7 mouse cellular contexts compared by ENCODE assay signal in the genomic region with DNA sequence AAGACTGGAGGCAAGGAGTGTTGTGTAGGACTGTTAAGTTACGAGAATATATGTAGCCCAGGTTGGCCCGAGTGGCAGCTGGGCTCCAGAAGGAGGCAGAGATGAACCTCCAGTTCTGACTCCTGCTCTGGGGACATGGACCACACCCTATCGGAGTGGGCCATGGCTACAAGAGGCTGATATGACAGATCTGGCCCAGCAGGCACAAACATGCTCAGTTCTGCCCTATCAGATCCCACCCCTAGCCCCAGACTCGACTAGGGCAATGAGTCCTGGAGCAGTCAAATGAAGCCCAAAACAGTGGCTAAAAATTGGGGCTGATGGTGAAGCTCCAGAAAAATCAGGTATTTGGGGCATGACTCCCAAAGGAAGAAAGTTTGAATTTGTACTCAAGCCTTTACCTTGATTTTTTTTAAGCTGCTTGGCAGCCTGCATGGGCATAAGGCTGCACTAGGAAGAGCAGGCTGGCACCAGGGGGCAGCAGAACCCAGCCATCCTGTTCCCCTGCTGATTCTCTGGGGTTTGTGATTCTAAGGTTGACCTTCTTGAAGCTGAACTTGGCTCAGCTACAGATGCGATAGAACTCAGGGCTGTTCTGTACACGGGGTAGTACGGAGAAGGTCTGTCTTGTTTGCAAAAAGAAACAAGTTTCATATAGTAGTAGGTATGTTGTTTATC. TPM values are rescaled to one million over a fixed set of nuclear protein-coding genes. Genes with fewer than 3 reads are reported as not detected.
DNase-seq lines count a peak whose midpoint lies in the region; ATAC-seq and TF ChIP-seq lines count a peak whose summit lies in the region.

No protein-coding gene starts in this region.

- H3K27me3 ChIP-seq in liver, postnatal 0 days (ENCODE audit: insufficient read depth, low read length) = peaks cover 33% of the 10 kb centered on the region

- TF ChIP-seq EP300 in liver, postnatal 0 days (IDR thresholded peaks at IDR 0.05; ENCODE audit: low read depth) = no peak

- ATAC-seq in liver, postnatal 0 days = no peak

- peaks cover 12% of the 10 kb centered on the region for H3K4me1 ChIP-seq in cortical plate, adult 2 months (ENCODE audit: control insufficient read depth, insufficient read depth, low read length)
- peaks cover 7% of the 10 kb centered on the region; the same call in 1 of the 2 replicates for H3K4me1 ChIP-seq in liver, postnatal 0 days (ENCODE audit: insufficient read depth)

- DNase-seq in ovary, adult 18-20 months (ENCODE audit: low spot score) = peak; percentile 44
- no peak for DNase-seq in ovary, postnatal 10 days (ENCODE audit: low spot score)
- peak; percentile 56 to 63 for DNase-seq in adrenal gland, adult 18-20 months (ENCODE audit: low spot score in 2 of 2)
- DNase-seq in kidney, adult 9 months = peak; percentile 55
- DNase-seq in liver, postnatal 0 days = peak; percentile 60
- peak; percentile 22 for DNase-seq in spleen, adult 12 weeks (ENCODE audit: low spot score)

- no peak overlapping the region for H3K4me2 ChIP-seq in liver, postnatal 0 days (ENCODE audit: low read depth, low read length)

- H3K9ac ChIP-seq in liver, postnatal 0 days (replicated peaks) = no peak overlapping the region

- peak; percentile 77 for TF ChIP-seq CTCF in cortical plate, adult 2 months (IDR thresholded peaks at IDR 0.05; ENCODE audit: extremely low read depth, insufficient read depth, low read length)
- peak; percentile 72 for TF ChIP-seq CTCF in liver, postnatal 0 days (IDR thresholded peaks at IDR 0.05; ENCODE audit: low read depth)

- H3K4me3 ChIP-seq in cortical plate, adult 2 months (ENCODE audit: insufficient read depth, low read length) = no peak overlapping the region
- no peak overlapping the region for H3K4me3 ChIP-seq in liver, postnatal 0 days (ENCODE audit: low read depth, low read length)

- H3K27ac ChIP-seq in cortical plate, adult 2 months (ENCODE audit: insufficient read depth, low read length) = no peak overlapping the region
- H3K27ac ChIP-seq in liver, postnatal 0 days (ENCODE audit: low read depth) = no peak overlapping the region

- H3K36me3 ChIP-seq in liver, postnatal 0 days (replicated peaks; ENCODE audit: insufficient read depth, low read length) = no peaks in the 10 kb centered on the region

- H3K9me3 ChIP-seq in liver, postnatal 0 days (ENCODE audit: low read length) = no peaks in the 10 kb centered on the region

- 60% methylated on average over 7 of the region's 7 CpGs for WGBS in liver, postnatal 0 days (ENCODE audit: insufficient replicate concordance)

- TF ChIP-seq POLR2A in cortical plate, adult 2 months (IDR thresholded peaks at IDR 0.05; ENCODE audit: extremely low read depth, insufficient read depth, low read length) = no peak

RNA-seq across cellular contexts. Expression of a gene that starts 3.7 kb away (rescaled TPM):
- 1 to 10 TPM; 4.7 to 7.7 TPM for total RNA-seq in adrenal gland, adult 18-20 months (2021)
- 191 and 192 TPM in 2 replicates for polyA plus RNA-seq in cortical plate, adult 2 months (2012; rRNA removed)
- 0.49 and 0.67 TPM in 2 replicates for polyA plus RNA-seq in liver, postnatal 0 days (2015; fragmentation: Nextera tagmentation; extraction: Ambion mirVana)

RNA-seq across cellular contexts. Expression of a gene that starts 40.2 kb away (rescaled TPM):
- not detected for total RNA-seq in adrenal gland, adult 18-20 months (2021)
- not detected in 2 replicates for polyA plus RNA-seq in cortical plate, adult 2 months (2012; rRNA removed)
- polyA plus RNA-seq in liver, postnatal 0 days (2015; fragmentation: Nextera tagmentation; extraction: Ambion mirVana) = not detected in 2 replicates

RNA-seq across cellular contexts. Expression of a gene that starts 57.8 kb away (rescaled TPM):
- total RNA-seq in adrenal gland, adult 18-20 months (2021) = not detected
- not detected in 2 replicates for polyA plus RNA-seq in cortical plate, adult 2 months (2012; rRNA removed)
- polyA plus RNA-seq in liver, postnatal 0 days (2015; fragmentation: Nextera tagmentation; extraction: Ambion mirVana) = not detected in 2 replicates

Comparison
In these comparisons a context has a peak if more than half of its experiments do, and no peak if none do; other contexts are left out.
1. RNA of a gene that starts 3.7 kb away (polyA plus RNA-seq): 191 to 192 TPM in cortical plate, adult 2 months; 0.49 to 0.67 TPM in liver, postnatal 0 days; every median in the first group is over 100 times any median in the second.